Mouse (Mus musculus) gastrocnemius, adult 8-10 months (tissue): ENCODE measurements around the gene Slc35f4. TPM values are rescaled to one million over a fixed set of nuclear protein-coding genes. Genes with fewer than 3 reads are reported as not detected.

Experiments used
- DNase-seq, 2 experiments: peaks; one replicate each; pipeline ENCODE4 v3.0.0; 2022; ENCODE audit warnings: low spot score in 2 of 2
- total RNA-seq, 4 experiments: library from RNA; stranded (reverse); gene quantifications; 2 replicates each; pipeline ENCODE4 v1.2.4; 2022

Slc35f4 gene
- total RNA-seq, 4 experiments from 2014 or later = not detected

GRCm38 (mm10) chr14:49348897-49349250 lies 177.0 kb downstream of the Slc35f4 start:
- no peak for DNase-seq

- no peak for DNase-seq
Measured at GRCm38 (mm10) chr14:49348164-49348896, 177.5 kb downstream of the Slc35f4 start.

GRCm38 (mm10) chr14:49345835-49346234 lies 180.0 kb downstream of the Slc35f4 start:
- no peak for DNase-seq

- DNase-seq = no peak
Measured at GRCm38 (mm10) chr14:49337011-49337410, 188.8 kb downstream of the Slc35f4 start.

GRCm38 (mm10) chr14:49333841-49334240 lies 192.0 kb downstream of the Slc35f4 start:
- no peak for DNase-seq

- DNase-seq = no peak
Measured at GRCm38 (mm10) chr14:49316493-49316894, 209.4 kb downstream of the Slc35f4 start.

GRCm38 (mm10) chr14:49313981-49314380 lies 211.9 kb downstream of the Slc35f4 start:
- DNase-seq = no peak

- no peak for DNase-seq
Measured at GRCm38 (mm10) chr14:49313376-49313775, 212.5 kb downstream of the Slc35f4 start.

- no peak for DNase-seq
Measured at GRCm38 (mm10) chr14:49311548-49311947, 214.3 kb downstream of the Slc35f4 start.

GRCm38 (mm10) chr14:49311091-49311492 lies 214.8 kb downstream of the Slc35f4 start:
- DNase-seq = no peak

GRCm38 (mm10) chr14:49309670-49310069 lies 216.2 kb downstream of the Slc35f4 start:
- DNase-seq = no peak

- no peak for DNase-seq
Measured at GRCm38 (mm10) chr14:49308591-49308990, 217.3 kb downstream of the Slc35f4 start.

- DNase-seq = no peak
Measured at GRCm38 (mm10) chr14:49307842-49308241, 218.0 kb downstream of the Slc35f4 start.

GRCm38 (mm10) chr14:49305534-49306409 lies 220.1 kb downstream of the Slc35f4 start:
- no peak for DNase-seq

- no peak for DNase-seq
Measured at GRCm38 (mm10) chr14:49302271-49302857, 223.5 kb downstream of the Slc35f4 start.

- no peak for DNase-seq
Measured at GRCm38 (mm10) chr14:49300981-49301619, 224.7 kb downstream of the Slc35f4 start.

- DNase-seq = no peak
Measured at GRCm38 (mm10) chr14:49300326-49300725, 225.5 kb downstream of the Slc35f4 start.

GRCm38 (mm10) chr14:49293802-49294449 lies 231.9 kb downstream of the Slc35f4 start:
- no peak for DNase-seq

- DNase-seq = no peak
Measured at GRCm38 (mm10) chr14:49290029-49290745, 235.7 kb downstream of the Slc35f4 start.
